Mouse (Mus musculus) stomach, embryonic 15.5 days (tissue): ENCODE results near the gene Fut8. TPM values are rescaled to one million over a fixed set of nuclear protein-coding genes. Genes with fewer than 3 reads are reported as not detected.

Source experiments
- ATAC-seq: fragments of 200-750 bp; cut with Nextera tagmentation; 2 replicates; pipeline ENCODE4 v1.8.0; 2017; ENCODE audit warnings: low read depth, moderate number of reproducible peaks, moderate TSS enrichment; ENCODE audit not compliant: insufficient read depth, low FRiP score
- H3K27ac ChIP-seq: fragments of 300-500 bp; sonication (generic); 2 replicates; pipeline ENCODE4 v1.5.1; 2015; ENCODE audit warnings: mild to moderate bottlenecking, inconsistent platforms
- H3K27me3 ChIP-seq: fragments of 300-500 bp; sonication (generic); replicated peaks from 2 replicates; pipeline ENCODE4 v1.6.1; 2015; ENCODE audit warnings: inconsistent platforms
- H3K36me3 ChIP-seq: fragments of 300-500 bp; sonication (generic); 2 replicates; pipeline ENCODE4 v1.6.1; 2015; ENCODE audit warnings: inconsistent platforms
- H3K4me1 ChIP-seq: fragments of 300-500 bp; sonication (generic); 2 replicates; pipeline ENCODE4 v1.6.1; 2015; ENCODE audit warnings: inconsistent platforms
- H3K4me2 ChIP-seq: fragments of 300-500 bp; sonication (generic); 2 replicates; pipeline ENCODE4 v1.6.1; 2015; ENCODE audit warnings: mild to moderate bottlenecking, inconsistent platforms
- H3K4me3 ChIP-seq: fragments of 300-500 bp; sonication (generic); replicated peaks from 2 replicates; pipeline ENCODE4 v1.5.1; 2015; ENCODE audit warnings: inconsistent platforms
- H3K9ac ChIP-seq: fragments of 300-500 bp; sonication (generic); 2 replicates; pipeline ENCODE4 v1.6.1; 2015; ENCODE audit warnings: inconsistent platforms
- H3K9me3 ChIP-seq: fragments of 300-500 bp; sonication (generic); 2 replicates; pipeline ENCODE4 v1.6.1; 2016; ENCODE audit warnings: inconsistent platforms
- WGBS: fragments of 180-500 bp; shearing (Covaris S2); methylation state at CpG from one replicate; pipeline ENCODE4 v1.1.7; 2015; 5-methylcytosine and 5-hydroxymethylcytosine counted together
- polyA plus RNA-seq: library from polyadenylated mRNA; unstranded; fragments of >200 nt; fragmentation: Nextera tagmentation; extraction: Ambion mirVana; gene quantifications from 2 replicates; pipeline ENCODE4 v1.2.1, GENCODE M21; 2015

Fut8 gene
- polyA plus RNA-seq, 1 experiment from 2014 or later = 30.4 TPM

DNA sequence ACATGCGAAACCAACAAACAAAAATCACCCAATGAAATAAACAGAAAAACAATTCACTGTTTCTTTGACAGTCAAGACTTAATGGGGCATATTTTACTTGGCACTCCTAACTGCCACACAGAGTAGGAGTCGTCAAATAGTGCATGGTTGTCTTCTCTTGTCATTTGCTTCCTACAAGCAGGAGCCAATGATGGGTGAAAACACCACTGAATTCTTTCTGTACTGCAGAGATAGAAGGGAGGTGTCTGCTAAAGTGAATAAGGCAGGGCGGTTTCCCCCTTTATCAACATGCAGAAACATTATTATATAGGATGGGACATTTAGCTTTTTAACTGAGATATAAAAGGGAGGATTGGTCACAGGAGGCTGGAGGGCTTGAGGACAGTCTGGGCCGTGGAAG is 13.0 kb upstream of the Fut8 start:
- Histone ChIP-seq H3K27me3 (0 out of 2 replicates have a peak, but pooled peaks cover 3% of the 10 kb centered on the region), H3K36me3 (no peaks in the 10 kb centered on the region), H3K4me1 (no peaks in the 10 kb centered on the region), H3K9me3 (no peaks in the 10 kb centered on the region), H3K4me3 (no peak overlapping the region), H3K4me2 (no peak overlapping the region), H3K9ac (no peak overlapping the region), H3K27ac (no peak overlapping the region)
- no peak; the same call in 1 of the 2 replicates for ATAC-seq
- WGBS = 68% methylated on average over 4 of the region's 4 CpGs

DNA sequence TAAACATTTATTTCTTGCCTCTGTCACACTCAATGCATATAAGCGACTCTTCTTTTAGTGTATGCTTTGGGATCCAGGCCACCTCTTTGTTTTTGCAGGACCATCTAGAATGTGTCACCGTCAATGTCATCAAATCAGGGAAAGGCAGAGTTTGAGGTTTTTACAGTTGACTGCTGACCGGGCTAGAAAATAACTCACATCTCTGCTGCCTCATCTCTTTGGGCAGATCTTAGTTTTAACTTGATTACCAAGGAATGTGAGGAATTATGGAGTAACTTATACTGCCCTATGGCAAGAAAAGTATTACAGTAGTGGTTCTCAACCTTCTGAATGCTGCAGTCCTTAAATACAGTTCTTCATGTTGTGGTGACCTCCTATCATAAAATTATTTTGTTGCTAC is 12.2 kb upstream of the Fut8 start:
- H3K4me2 ChIP-seq = no peak overlapping the region
- H3K27me3 ChIP-seq = 0 out of 2 replicates have a peak, but pooled peaks cover 3% of the 10 kb centered on the region
- 71% methylated on average over 3 of the region's 3 CpGs for WGBS
- no peak overlapping the region for H3K4me3 ChIP-seq
- no peaks in the 10 kb centered on the region for H3K36me3 ChIP-seq
- ATAC-seq = no peak
- H3K9ac ChIP-seq = no peak overlapping the region
- no peak overlapping the region for H3K27ac ChIP-seq
- no peaks in the 10 kb centered on the region for H3K4me1 ChIP-seq
- H3K9me3 ChIP-seq = no peaks in the 10 kb centered on the region

DNA sequence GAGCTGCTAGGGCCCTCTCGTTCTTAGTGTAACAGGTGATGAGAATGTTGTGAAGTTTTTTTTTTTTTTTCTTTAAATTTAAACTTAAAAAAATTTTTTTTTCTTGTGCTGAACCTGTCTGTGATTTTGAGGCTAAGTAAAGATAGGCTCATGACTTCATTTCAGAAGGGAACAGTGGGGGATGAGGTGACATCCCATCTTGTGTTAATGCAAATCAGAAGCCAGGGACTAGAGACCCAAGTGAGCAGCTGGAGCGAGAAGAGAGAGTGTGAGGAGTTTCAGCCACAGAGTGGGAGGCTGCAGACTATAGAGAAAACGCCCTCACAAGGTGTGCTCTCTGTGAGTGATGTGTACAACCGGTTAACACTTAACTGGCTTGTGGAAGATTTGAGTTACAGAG is 2.0 kb upstream of the Fut8 start:
- no peak for ATAC-seq
- H3K4me1 ChIP-seq = 0 out of 2 replicates have a peak, but pooled peaks cover 4% of the 10 kb centered on the region
- H3K27me3 ChIP-seq = no peaks in the 10 kb centered on the region
- no peak overlapping the region for H3K9ac ChIP-seq
- H3K4me2 ChIP-seq = no peak overlapping the region
- H3K36me3 ChIP-seq = no peaks in the 10 kb centered on the region
- no peak overlapping the region for H3K27ac ChIP-seq
- 52% methylated on average over 4 of the region's 4 CpGs for WGBS
- H3K4me3 ChIP-seq = no peak overlapping the region
- no peaks in the 10 kb centered on the region for H3K9me3 ChIP-seq

DNA sequence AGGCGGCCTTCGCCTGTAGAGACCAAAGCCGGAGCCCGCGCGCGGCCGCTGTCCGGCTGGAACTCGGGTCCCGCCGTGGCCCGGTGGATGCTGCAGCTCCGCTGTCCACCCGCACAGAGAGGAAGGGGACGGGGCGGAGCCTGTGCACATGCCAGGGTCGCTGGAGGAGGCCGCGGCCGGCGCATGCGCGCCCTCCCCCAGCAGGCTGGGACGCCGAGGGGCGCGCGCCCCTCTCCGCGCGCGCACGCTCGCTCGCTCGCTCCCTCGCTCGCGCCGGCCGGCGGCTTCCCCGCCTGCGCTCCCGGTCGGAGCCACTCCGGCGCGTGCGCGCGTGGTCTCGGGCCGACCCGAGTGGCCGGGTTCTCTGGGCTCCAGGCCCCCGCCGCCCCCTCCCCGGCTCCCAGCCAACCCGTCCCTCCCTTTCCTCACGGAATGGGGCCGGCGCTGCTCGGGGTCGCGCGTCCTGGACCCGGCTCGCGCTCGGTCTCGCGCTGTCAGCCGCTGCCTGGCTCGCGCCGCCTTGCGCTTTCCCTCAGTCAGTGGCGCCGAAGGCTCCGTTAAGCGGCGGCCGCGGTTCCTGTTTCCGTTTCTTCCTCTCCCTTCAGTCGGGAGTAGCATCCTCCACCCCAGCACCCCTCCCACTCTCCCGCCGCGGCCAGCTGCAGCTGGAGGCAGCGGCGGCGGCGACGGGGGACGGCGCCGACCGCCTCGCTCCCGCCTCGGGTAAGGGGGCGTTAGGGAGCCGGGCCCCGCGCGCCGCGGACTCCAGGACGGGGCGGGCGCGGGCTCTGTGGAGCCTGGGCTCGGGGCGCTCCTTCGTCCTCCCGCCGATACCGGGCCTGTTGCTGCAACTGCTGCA is 835 bp downstream of the Fut8 start:
- Histone ChIP-seq H3K27ac (peak overlapping the region; percentile 92), H3K4me3 (peak overlapping the region; percentile 92), H3K9me3 (no peaks in the 10 kb centered on the region), H3K4me1 (0 out of 2 replicates have a peak, but pooled peaks cover 4% of the 10 kb centered on the region), H3K36me3 (no peaks in the 10 kb centered on the region), H3K4me2 (peak overlapping the region; percentile 92), H3K27me3 (no peaks in the 10 kb centered on the region), H3K9ac (peak overlapping the region; percentile 73)
- WGBS = under 1% methylated on average over 101 of the region's 120 CpGs
- ATAC-seq = peak; percentile 93

DNA sequence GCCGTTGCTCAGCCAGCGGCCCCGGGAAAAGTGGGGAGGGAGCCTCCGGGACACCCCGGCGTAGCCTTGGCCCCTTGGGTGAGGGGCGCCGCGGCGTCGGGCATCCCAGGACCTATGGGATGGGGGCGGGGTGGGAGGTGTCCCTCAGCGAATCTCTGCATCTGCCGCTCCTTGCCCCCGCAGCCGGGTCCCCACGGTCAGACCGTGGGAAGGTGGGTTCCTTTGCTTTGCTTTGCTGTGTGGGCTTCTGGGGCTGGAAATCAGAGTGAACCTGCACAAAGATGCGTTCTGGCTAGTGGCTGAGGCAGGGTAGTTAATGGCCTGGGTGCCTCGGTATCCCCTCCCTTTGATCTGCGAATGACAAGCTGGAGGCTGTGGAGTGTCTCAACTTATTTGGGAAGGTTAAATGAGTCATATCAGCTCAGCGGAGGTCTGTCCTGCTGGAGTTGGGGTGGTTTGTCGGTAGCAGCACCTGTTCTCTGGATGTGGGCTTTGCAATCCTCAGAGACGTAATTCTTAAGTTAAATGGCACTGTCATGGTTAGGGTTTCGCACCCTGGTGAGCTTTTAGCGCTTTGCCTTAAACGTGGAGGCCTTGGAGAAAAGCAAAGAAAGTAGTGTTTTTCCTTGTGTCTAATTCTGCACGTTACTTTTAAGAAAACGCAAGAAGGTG is 1.6 kb downstream of the Fut8 start:
- peak overlapping the region; percentile 92 for H3K4me2 ChIP-seq
- WGBS = 1% methylated on average over 29 of the region's 29 CpGs
- no peaks in the 10 kb centered on the region for H3K27me3 ChIP-seq
- no peaks in the 10 kb centered on the region for H3K9me3 ChIP-seq
- no peaks in the 10 kb centered on the region for H3K36me3 ChIP-seq
- H3K9ac ChIP-seq = peak overlapping the region; percentile 73
- no peak for ATAC-seq
- H3K4me3 ChIP-seq = peak overlapping the region; percentile 92
- 0 out of 2 replicates have a peak, but pooled peaks cover 4% of the 10 kb centered on the region for H3K4me1 ChIP-seq
- peak overlapping the region; percentile 92 for H3K27ac ChIP-seq

DNA sequence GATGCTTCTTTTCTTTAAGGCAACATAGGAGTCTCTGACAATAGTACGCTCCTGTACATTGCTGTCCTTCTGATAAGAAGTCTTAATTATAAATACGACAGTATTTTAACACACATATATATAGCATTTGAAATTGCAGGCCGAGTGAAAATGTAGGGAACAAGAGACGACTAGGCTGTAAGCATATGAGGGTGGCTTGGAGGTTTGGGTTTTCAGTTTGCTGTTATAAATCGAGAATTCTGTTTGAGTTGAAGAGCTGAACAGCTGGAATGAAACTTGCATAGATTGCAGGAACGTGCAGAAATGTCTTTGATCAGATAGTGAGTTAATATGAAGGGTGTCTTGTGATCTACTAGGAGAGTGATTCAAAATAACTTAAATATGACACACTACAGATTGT is 2.4 kb downstream of the Fut8 start:
- no peak for ATAC-seq
- H3K27ac ChIP-seq = no peak overlapping the region
- H3K9me3 ChIP-seq = no peaks in the 10 kb centered on the region
- H3K4me1 ChIP-seq = 0 out of 2 replicates have a peak, but pooled peaks cover 4% of the 10 kb centered on the region
- H3K27me3 ChIP-seq = no peaks in the 10 kb centered on the region
- 50% methylated on average over 6 of the region's 6 CpGs for WGBS
- H3K36me3 ChIP-seq = no peaks in the 10 kb centered on the region
- H3K9ac ChIP-seq = no peak overlapping the region
- peak overlapping the region; percentile 27; the same call in 1 of the 2 replicates for H3K4me2 ChIP-seq
- H3K4me3 ChIP-seq = no peak overlapping the region

DNA sequence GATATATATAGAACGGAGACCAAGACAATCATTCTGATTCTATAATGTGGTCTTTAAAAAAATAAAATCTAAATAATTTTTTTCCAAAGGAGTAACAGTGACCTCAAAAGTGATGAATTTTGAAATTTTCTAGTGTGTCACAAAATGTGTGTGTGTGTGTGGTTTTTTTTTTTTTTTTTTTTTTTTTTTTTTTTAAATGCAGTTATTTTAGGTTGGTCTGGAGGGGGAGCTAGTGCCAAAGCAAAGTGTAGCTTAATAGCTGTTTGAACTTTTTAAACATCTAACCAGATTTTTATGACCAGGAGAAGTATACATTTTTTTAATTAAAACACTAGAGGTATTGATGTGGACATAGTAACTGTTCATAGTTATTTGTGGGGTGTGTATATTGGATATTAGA is 2.9 kb downstream of the Fut8 start:
- H3K4me3 ChIP-seq = no peak overlapping the region
- no peaks in the 10 kb centered on the region for H3K9me3 ChIP-seq
- WGBS = 63% methylated on average over 1 of the region's 1 CpGs
- ATAC-seq = no peak
- no peaks in the 10 kb centered on the region for H3K27me3 ChIP-seq
- no peak overlapping the region for H3K4me2 ChIP-seq
- H3K27ac ChIP-seq = no peak overlapping the region
- 0 out of 2 replicates have a peak, but pooled peaks cover 4% of the 10 kb centered on the region for H3K4me1 ChIP-seq
- H3K9ac ChIP-seq = no peak overlapping the region
- H3K36me3 ChIP-seq = no peaks in the 10 kb centered on the region

DNA sequence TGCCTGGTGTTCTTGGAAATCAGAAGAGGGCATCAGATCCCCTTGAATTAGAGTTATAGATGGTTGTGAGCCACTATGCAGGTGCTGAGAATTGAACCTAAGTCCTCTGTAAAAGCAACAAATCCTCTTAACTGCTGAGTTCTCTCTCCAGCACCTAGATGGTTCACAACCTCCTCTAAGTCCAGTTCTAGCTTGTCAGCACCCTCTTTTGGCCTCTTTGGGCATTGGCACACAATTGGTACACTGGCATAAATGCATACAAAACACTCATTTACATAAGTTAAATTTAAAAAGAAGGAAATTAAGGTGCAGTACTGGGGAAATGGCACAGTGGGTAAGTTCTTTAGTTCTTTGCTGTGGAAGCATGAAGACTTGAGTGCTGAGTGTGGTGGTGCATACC is 24.7 kb downstream of the Fut8 start:
- H3K9me3 ChIP-seq = no peaks in the 10 kb centered on the region
- H3K4me3 ChIP-seq = no peak overlapping the region
- H3K9ac ChIP-seq = no peak overlapping the region
- no peaks in the 10 kb centered on the region for H3K4me1 ChIP-seq
- H3K27me3 ChIP-seq = no peaks in the 10 kb centered on the region
- H3K4me2 ChIP-seq = no peak overlapping the region
- no peak for ATAC-seq
- H3K27ac ChIP-seq = no peak overlapping the region
- H3K36me3 ChIP-seq = no peaks in the 10 kb centered on the region

DNA sequence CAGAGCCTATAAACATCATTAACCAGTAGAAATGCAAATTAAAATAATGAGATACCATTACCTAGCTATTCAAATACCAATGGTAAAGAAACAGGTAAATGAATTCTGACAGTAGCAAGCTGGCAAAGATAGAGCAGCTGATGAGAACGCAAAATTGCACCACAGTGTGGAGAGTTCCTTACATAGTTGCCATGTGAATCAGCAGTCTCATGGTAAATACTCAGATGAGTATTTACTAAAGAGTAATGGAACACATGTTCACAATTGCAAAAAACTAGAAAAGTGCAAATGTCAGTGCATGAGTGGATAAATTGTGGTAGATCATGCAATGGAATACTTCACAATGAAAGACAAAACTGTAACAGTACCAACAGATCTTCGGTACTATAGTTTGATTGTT is 25.9 kb downstream of the Fut8 start:
- Histone ChIP-seq H3K27ac (no peak overlapping the region), H3K9ac (no peak overlapping the region), H3K4me1 (no peaks in the 10 kb centered on the region), H3K4me2 (no peak overlapping the region), H3K9me3 (no peaks in the 10 kb centered on the region), H3K27me3 (no peaks in the 10 kb centered on the region), H3K36me3 (no peaks in the 10 kb centered on the region), H3K4me3 (no peak overlapping the region)
- ATAC-seq = no peak
- 77% methylated on average over 2 of the region's 2 CpGs for WGBS

DNA sequence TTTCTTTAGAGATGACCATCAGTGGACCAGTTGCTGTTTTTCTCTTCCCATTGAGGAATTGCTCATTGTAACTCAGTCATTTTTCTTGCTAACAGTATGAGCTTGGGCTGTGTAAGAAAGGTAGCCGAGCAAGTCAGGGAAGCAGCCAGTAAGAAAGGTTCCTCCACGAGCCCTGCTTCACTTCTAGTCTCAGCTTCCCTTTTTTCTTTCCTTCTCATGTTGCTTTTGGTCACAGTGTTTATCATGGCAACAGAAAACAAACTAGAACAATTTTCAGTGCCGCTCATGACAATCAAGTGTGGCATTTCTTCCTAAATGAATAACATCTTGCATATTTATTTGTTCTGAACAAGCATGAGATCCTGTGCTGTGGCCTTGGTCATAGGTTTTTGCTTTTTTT is 32.8 kb downstream of the Fut8 start:
- 73% methylated on average over 3 of the region's 3 CpGs for WGBS
- ATAC-seq = no peak
- no peak overlapping the region for H3K27ac ChIP-seq

DNA sequence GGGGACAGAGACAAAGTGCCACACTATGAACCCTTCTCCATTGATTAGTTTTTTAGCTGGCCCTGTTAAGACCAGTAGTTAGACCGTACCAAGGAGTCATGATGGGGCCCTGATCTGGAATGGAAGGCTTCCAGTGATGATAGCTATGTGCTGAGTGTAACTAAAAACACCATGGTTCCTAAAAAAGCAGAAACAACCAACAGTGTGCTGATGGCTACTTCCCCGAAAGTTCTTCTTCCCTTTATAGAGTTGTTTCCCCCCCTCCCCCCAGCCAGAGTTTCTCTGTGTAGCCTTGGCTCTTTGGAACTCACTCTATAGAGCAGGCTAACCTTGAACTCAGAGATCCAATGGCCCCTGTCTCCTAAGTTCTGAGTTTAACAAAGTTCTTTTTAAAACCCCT is 50.6 kb downstream of the Fut8 start:
- no peak for ATAC-seq
- Histone ChIP-seq H3K4me1 (no peaks in the 10 kb centered on the region), H3K4me2 (no peak overlapping the region), H3K4me3 (no peak overlapping the region), H3K9ac (no peak overlapping the region), H3K9me3 (no peaks in the 10 kb centered on the region), H3K27ac (no peak overlapping the region), H3K36me3 (no peaks in the 10 kb centered on the region), H3K27me3 (no peaks in the 10 kb centered on the region)
- WGBS = 96% methylated on average over 2 of the region's 2 CpGs

More for the DNA sequence above, 32.8 kb downstream of the Fut8 start:
- Histone ChIP-seq H3K4me2 (no peak overlapping the region), H3K36me3 (no peaks in the 10 kb centered on the region), H3K4me3 (no peak overlapping the region), H3K4me1 (no peaks in the 10 kb centered on the region), H3K9ac (no peak overlapping the region), H3K9me3 (no peaks in the 10 kb centered on the region), H3K27me3 (no peaks in the 10 kb centered on the region)

DNA sequence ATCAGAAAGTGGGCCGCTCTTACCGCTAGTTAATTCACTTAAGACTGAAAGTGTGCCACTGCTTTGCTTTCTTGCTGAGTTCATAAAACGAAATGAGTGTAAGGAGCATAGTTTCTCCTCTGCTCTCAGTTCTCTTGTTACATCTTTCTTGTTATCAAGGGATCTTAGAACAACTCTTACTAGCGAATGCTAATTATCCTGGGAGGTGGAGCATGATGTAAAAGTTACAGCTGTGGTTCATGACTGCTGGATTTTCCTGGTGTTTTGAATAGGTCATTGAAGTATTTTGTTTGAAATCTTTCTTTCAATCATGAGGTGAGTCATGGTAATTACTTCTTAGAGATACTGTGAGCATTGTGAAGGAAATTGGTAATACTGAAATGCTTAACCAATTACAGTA is 53.1 kb downstream of the Fut8 start:
- Histone ChIP-seq H3K27me3 (no peaks in the 10 kb centered on the region), H3K4me1 (no peaks in the 10 kb centered on the region), H3K4me2 (no peak overlapping the region), H3K36me3 (no peaks in the 10 kb centered on the region), H3K27ac (no peak overlapping the region), H3K9me3 (no peaks in the 10 kb centered on the region), H3K9ac (no peak overlapping the region), H3K4me3 (no peak overlapping the region)
- no peak for ATAC-seq
- 82% methylated on average over 4 of the region's 4 CpGs for WGBS
